Comparison of ENCODE assay signal across 10 mouse cellular contexts in genomic region chr1:172475054-172475741, GRCm38 (mm10). TPM values are rescaled to one million over a fixed set of nuclear protein-coding genes. Genes with fewer than 3 reads are reported as not detected.
DNase-seq lines count a peak whose midpoint lies in the region; ATAC-seq and TF ChIP-seq lines count a peak whose summit lies in the region.
"Had no signal": no experiment of that assay in that cellular context is flagged by ENCODE, and none has a peak within 500 bp of the region (broad histone marks: within the 10 kb centered on the region; RNA-seq: fewer than 3 reads in every experiment).

Gene Slamf9, plus strand, starts transcription at chr1:172475358.

- intact Hi-C loops in heart, postnatal 25 days (cut with DNase I), result no loop called here

- TF ChIP-seq EP300 in liver, embryonic 14.5 days (IDR thresholded peaks at IDR 0.05; ENCODE audit: low read depth), result no peak

- no peak within 1 kb of the TSS for H3K4me2 ChIP-seq in liver, embryonic 14.5 days (ENCODE audit: low read depth)

- no peak within 1 kb of the TSS for H3K4me3 ChIP-seq in heart, embryonic 10.5 days
- H3K4me3 ChIP-seq in liver, embryonic 14.5 days (ENCODE audit: insufficient read depth in 1 of 2, low read depth in 2 of 2, low read length in 2 of 2), result no peak within 1 kb of the TSS
- H3K4me3 ChIP-seq: forebrain, embryonic 10.5 days had no signal

- peak; percentile 33 for DNase-seq in heart, adult 8-10 months (ENCODE audit: low spot score)
- no peak for DNase-seq in heart, postnatal 25 days (ENCODE audit: low spot score)
- peak; percentile 62 for DNase-seq in heart, embryonic 10.5 days (ENCODE audit: low spot score)
- no peak for DNase-seq in liver, embryonic 14.5 days (ENCODE audit: low read depth in 3 of 3, low spot score in 3 of 3)
- no peak for DNase-seq in thymus, postnatal 25 days
- DNase-seq in thymus, postnatal 14 days, result no peak
- no peak for DNase-seq in kidney, adult 8-10 months
- DNase-seq: kidney, postnatal 25 days had no signal

- peaks cover 5% of the 10 kb centered on the region; the same call in 1 of the 2 replicates for H3K4me1 ChIP-seq in heart, embryonic 10.5 days
- H3K4me1 ChIP-seq in liver, embryonic 14.5 days (replicated peaks; ENCODE audit: control insufficient read depth in 2 of 2, insufficient read depth in 2 of 2, low read length in 1 of 2), result peaks cover 0 to 11% of the 10 kb centered on the region in 2 experiments; a peak in 2 of 4 replicates
- H3K4me1 ChIP-seq: forebrain, embryonic 10.5 days had no signal

- no peak for TF ChIP-seq CTCF in liver, embryonic 14.5 days (IDR thresholded peaks at IDR 0.05; ENCODE audit: low read depth)

- peak; percentile 43 for ATAC-seq in liver, embryonic 14.5 days (ENCODE audit: insufficient read depth)
- peak; percentile 67; the same call in 1 of the 2 replicates for ATAC-seq in neutrophil, adult 5-6 weeks (ENCODE audit: extremely low read depth, insufficient number of reproducible peaks, low FRiP score, poor library complexity, severe bottlenecking)

- 0 out of 2 replicates have a peak, but pooled peaks cover 10% of the 10 kb centered on the region for H3K27me3 ChIP-seq in heart, embryonic 10.5 days (ENCODE audit: insufficient read depth, poor library complexity, severe bottlenecking)
- H3K27me3 ChIP-seq in liver, embryonic 14.5 days (ENCODE audit: control insufficient read depth, insufficient read depth, low read length), result no peaks in the 10 kb centered on the region

- H3K36me3 ChIP-seq in heart, embryonic 10.5 days, result no peaks in the 10 kb centered on the region
- no peaks in the 10 kb centered on the region for H3K36me3 ChIP-seq in liver, embryonic 14.5 days (replicated peaks; ENCODE audit: control insufficient read depth, insufficient read depth, low read depth)
- H3K36me3 ChIP-seq: forebrain, embryonic 10.5 days had no signal

- no peak within 1 kb of the TSS for H3K9ac ChIP-seq in liver, embryonic 14.5 days (replicated peaks)

- no peaks in the 10 kb centered on the region for H3K9me3 ChIP-seq in heart, embryonic 10.5 days
- no peaks in the 10 kb centered on the region for H3K9me3 ChIP-seq in liver, embryonic 14.5 days (ENCODE audit: control insufficient read depth, low read length)
- H3K9me3 ChIP-seq: forebrain, embryonic 10.5 days had no signal

- H3K27ac ChIP-seq in heart, embryonic 10.5 days, result no peak within 1 kb of the TSS
- no peak within 1 kb of the TSS for H3K27ac ChIP-seq in liver, embryonic 14.5 days
- H3K27ac ChIP-seq: forebrain, embryonic 10.5 days had no signal

- 66% methylated on average over 7 of the region's 7 CpGs for WGBS in heart, embryonic 10.5 days
- 13% methylated on average over 7 of the region's 7 CpGs for WGBS in liver, embryonic 14.5 days (ENCODE audit: insufficient replicate concordance)

RNA-seq across cellular contexts. Expression of gene Slamf9, which starts in this region (rescaled TPM):
- 1 to 10 TPM in 2 of 4 experiments, under 1 TPM in 2; 0.27 to 2.3 (median 1.1) TPM for total RNA-seq in heart, adult 8-10 months (2022)
- 1 to 10 TPM; 1.3 TPM for total RNA-seq in heart, postnatal 25 days (2021)
- polyA plus RNA-seq in heart, embryonic 10.5 days (2016; fragmentation: Nextera tagmentation; extraction: Ambion mirVana), result 0.92 and 1.1 TPM in 2 replicates
- 0.92 and 1.5 TPM in 2 replicates for polyA plus RNA-seq in liver, embryonic 14.5 days (2012; rRNA removed)
- polyA plus RNA-seq in liver, embryonic 14.5 days (2014; fragmentation: Nextera tagmentation; extraction: Ambion mirVana), result 1.5 and 1.9 TPM in 2 replicates
- total RNA-seq in neutrophil, adult 5-6 weeks (2017), result 2.9 and 4.1 TPM in 2 replicates
- polyA plus RNA-seq: forebrain, embryonic 10.5 days had no signal

Comparison
In these comparisons a context has a peak if more than half of its experiments do, and no peak if none do; other contexts are left out.
1. DNase-seq: peak in heart, adult 8-10 months (single experiment) and heart, embryonic 10.5 days (single experiment); none in heart, postnatal 25 days (single experiment), liver, embryonic 14.5 days (0 of 3), thymus, postnatal 25 days (single experiment), thymus, postnatal 14 days (single experiment) and kidney, adult 8-10 months (0 of 2).